Mouse (Mus musculus) central nervous system, embryonic 11.5 days (tissue): Measurements from ENCODE around the gene Rnf183. TPM values are rescaled to one million over a fixed set of nuclear protein-coding genes. Genes with fewer than 3 reads are reported as not detected.

Experiments used
- polyA plus RNA-seq: library from polyadenylated mRNA; depleted of rRNA; stranded (reverse); fragments of >200 nt; gene quantifications from 2 replicates; pipeline ENCODE4 v1.2.3, GENCODE M21; 2012; rRNA removed

The Rnf183 gene
- polyA plus RNA-seq: 0.16 and 0.23 TPM in 2 replicates

GRCm38 (mm10) chr4:62435081-62435480 is at the start of gene Rnf183:
TSS of gene Rnf183 (minus strand) at chr4:62435252.

DNA sequence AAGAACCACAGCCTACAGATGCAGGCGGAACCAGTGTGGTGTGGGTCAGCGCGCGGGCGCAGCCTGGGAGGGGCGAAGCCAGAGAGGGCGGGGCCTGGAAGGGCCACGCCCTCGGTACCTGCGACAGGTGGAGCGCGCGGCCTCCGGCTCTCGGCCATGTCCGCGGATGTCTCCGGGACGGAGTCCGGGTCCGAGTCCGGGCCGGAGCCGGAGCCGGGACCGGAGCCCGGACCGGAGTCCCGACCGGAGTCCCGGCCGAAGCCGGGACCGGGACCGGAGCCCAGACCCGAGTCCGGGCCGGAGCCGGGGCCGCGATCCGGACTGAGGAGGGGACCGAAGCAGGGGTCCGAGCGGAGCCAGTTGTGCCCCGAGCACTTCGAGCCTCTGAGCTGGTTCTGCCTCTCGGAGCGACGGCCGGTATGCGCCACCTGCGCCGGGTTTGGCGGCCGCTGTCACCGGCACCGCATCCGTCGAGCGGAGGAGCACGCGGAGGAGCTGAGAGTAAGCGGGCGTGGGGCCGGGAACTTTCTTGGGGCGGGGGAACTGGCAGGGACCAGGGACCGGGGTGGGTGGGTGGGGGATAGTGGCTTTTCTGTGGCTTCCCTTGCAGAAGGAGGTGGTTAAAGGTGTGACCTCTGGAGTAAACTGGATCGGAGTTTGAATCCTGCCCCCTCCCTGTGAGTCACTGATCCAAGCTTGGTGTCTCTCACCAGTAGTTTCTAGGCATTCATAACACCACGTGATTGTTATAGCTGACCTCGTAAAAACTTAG is 45.1 kb upstream of the Rnf183 start, which contains the start of gene Bspry:
TSS of gene Bspry (plus strand) at position 117 of the 772 bp plus-strand sequence.

GRCm38 (mm10) chr4:62470598-62471051 is 35.6 kb upstream of the Rnf183 start, which contains the start of gene Wdr31:
TSS of gene Wdr31 (minus strand) at chr4:62470896.

GRCm38 (mm10) chr4:62408601-62409282 is 26.3 kb downstream of the Rnf183 start, which contains the start of the genes Cdc26 and Prpf4:
TSS of gene Cdc26 (minus strand) at chr4:62408642.
TSS of gene Prpf4 (plus strand) at chr4:62408797.

Other genes with a start within 250 kb of the Rnf183 start
- 12.4 and 17.8 TPM in 2 replicates for gene Zfp37, start 204.2 kb downstream of the Rnf183 start, polyA plus RNA-seq
- 6.0 and 9.1 TPM in 2 replicates for gene Slc31a2, start 172.7 kb downstream of the Rnf183 start, polyA plus RNA-seq
- gene Fkbp15, start 74.7 kb downstream of the Rnf183 start, polyA plus RNA-seq: 17.1 and 18.6 TPM in 2 replicates
- 22.4 and 33.2 TPM in 2 replicates for gene Slc31a1, start 74.5 kb downstream of the Rnf183 start, polyA plus RNA-seq
- gene Cdc26, start 26.6 kb downstream of the Rnf183 start, polyA plus RNA-seq: 151 and 169 TPM in 2 replicates
- gene Prpf4, start 26.5 kb downstream of the Rnf183 start, polyA plus RNA-seq: 22.7 and 31.9 TPM in 2 replicates
- 6.3 and 7.4 TPM in 2 replicates for gene Wdr31, start 35.6 kb upstream of the Rnf183 start, polyA plus RNA-seq
- gene Bspry, start 44.8 kb upstream of the Rnf183 start, polyA plus RNA-seq: 0.49 and 0.78 TPM in 2 replicates
- 5.4 and 5.7 TPM in 2 replicates for gene Hdhd3, start 68.2 kb upstream of the Rnf183 start, polyA plus RNA-seq
- 60.0 and 64.4 TPM in 2 replicates for gene Alad, start 84.7 kb upstream of the Rnf183 start, polyA plus RNA-seq
- 79.7 and 118 TPM in 2 replicates for gene Pole3, start 89.8 kb upstream of the Rnf183 start, polyA plus RNA-seq
- 1.5 and 2.6 TPM in 2 replicates for gene 4933430I17Rik, start 90.1 kb upstream of the Rnf183 start, polyA plus RNA-seq
- gene Rgs3, start 124.6 kb upstream of the Rnf183 start, polyA plus RNA-seq: 47.2 and 50.1 TPM in 2 replicates